Mouse (Mus musculus) lung, postnatal 0 days (tissue): ENCODE measurements at regions not wholly inside any gene's neighbourhood (a gene's known extent, or its start where the extent isn't known, plus 50 kb on each side); places are given as distances from the start of the nearest gene placed in this dataset.
A peak's percentile ranks its signal among the peaks of the same experiment; 100 is the strongest.

Experiments
- ATAC-seq: fragments of 200-750 bp; cut with Nextera tagmentation; 2 replicates; pipeline ENCODE4 v1.8.0; 2017; ENCODE audit warnings: moderate library complexity
- DNase-seq: peaks from one replicate; pipeline ENCODE4 v3.0.0-alpha.2; 2016; ENCODE audit warnings: low spot score
- H3K27ac ChIP-seq: fragments of 300-500 bp; sonication (generic); 2 replicates; pipeline ENCODE4 v1.5.1; 2014; ENCODE audit warnings: antibody characterized with exemption, mild to moderate bottlenecking, low read length, mixed read lengths
- H3K27me3 ChIP-seq: fragments of 300-500 bp; sonication (generic); replicated peaks from 2 replicates; pipeline ENCODE4 v1.6.1; 2014; ENCODE audit warnings: low read length, mixed read lengths; ENCODE audit not compliant: insufficient read depth
- H3K36me3 ChIP-seq: fragments of 300-500 bp; sonication (generic); 2 replicates; pipeline ENCODE4 v1.6.1; 2014; ENCODE audit warnings: low read length, mixed read lengths; ENCODE audit not compliant: insufficient read depth
- H3K4me1 ChIP-seq: fragments of 300-500 bp; sonication (generic); 2 replicates; pipeline ENCODE4 v1.6.1; 2014; ENCODE audit warnings: antibody characterized with exemption, low read depth, low read length, mixed read lengths; ENCODE audit not compliant: insufficient read depth
- H3K4me2 ChIP-seq: fragments of 300-500 bp; sonication (generic); replicated peaks from 2 replicates; pipeline ENCODE4 v1.6.1; 2014; ENCODE audit warnings: low read depth, mild to moderate bottlenecking, low read length, moderate library complexity, mixed read lengths
- H3K4me3 ChIP-seq: fragments of 300-500 bp; sonication (generic); 2 replicates; pipeline ENCODE4 v1.5.1; 2014; ENCODE audit warnings: low read depth, low read length
- H3K9ac ChIP-seq: fragments of 300-500 bp; sonication (generic); replicated peaks from 2 replicates; pipeline ENCODE4 v1.6.1; 2014; ENCODE audit warnings: low read depth, mild to moderate bottlenecking
- H3K9me3 ChIP-seq: fragments of 300-500 bp; sonication (generic); 2 replicates; pipeline ENCODE4 v1.6.1; 2016; ENCODE audit warnings: low read length, mixed read lengths
- CTCF ChIP-seq: IDR thresholded peaks from 2 replicates; pipeline ENCODE4 v1.5.1; 2016; ENCODE audit warnings: antibody characterized with exemption, mild to moderate bottlenecking
- EP300 ChIP-seq: IDR thresholded peaks from 2 replicates; pipeline ENCODE4 v1.6.1; 2016; ENCODE audit warnings: antibody characterized with exemption, mild to moderate bottlenecking, control low read depth
- WGBS: fragments of 180-500 bp; shearing (Covaris S2); extraction: QIAGEN DNeasy Blood & Tissue Kit; methylation state at CpG from one replicate; pipeline ENCODE4 v1.1.7; 2014; 5-methylcytosine and 5-hydroxymethylcytosine counted together

DNA sequence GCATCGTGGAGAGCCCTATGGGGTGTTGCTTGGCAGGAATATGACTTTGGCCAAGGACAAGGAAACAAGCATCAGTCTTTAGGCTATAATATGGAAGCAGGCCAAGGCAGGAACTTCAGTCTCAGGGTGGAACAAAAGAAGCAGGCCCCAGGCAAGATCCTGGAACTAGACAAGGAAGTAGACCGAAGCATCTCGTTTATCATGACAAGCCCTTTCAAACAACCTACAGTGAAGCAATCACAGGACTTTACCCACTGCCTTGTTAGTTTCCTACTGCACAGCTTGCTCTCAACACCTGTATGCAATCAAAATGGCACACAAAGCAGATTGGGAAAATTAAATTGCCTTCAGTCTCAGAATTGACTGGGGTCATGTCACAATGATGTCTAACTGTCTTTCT, 163.2 kb upstream of the Gulp1 start:
- no peak for ATAC-seq
- Histone ChIP-seq H3K4me1 (no peaks in the 10 kb centered on the region), H3K4me2 (no peak overlapping the region)

DNA sequence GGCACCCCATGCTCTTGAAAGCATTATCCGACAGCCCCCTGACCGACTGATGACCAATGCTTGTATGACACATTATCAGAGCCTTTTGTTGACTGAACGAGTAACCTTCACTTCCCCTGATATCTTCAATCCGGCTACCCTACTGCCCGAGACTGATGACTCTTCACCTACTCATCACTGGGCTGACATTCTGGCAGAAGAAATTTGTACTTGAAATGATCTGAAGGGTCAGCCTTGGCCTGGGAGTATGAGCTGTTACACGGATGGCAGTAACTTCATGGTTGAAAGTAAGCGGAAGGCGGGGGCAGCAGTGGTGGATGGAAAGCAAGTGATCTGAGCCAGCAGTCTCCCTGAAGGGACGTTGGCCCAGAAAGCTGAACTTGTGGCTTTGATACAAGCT, 159.2 kb upstream of the Gulp1 start:
- TF ChIP-seq EP300 (no peak), CTCF (no peak)
- no peaks in the 10 kb centered on the region for H3K27me3 ChIP-seq
- no peak overlapping the region for H3K4me3 ChIP-seq
- H3K9me3 ChIP-seq: no peaks in the 10 kb centered on the region
- WGBS: 70% methylated on average over 9 of the region's 9 CpGs
- H3K4me1 ChIP-seq: no peaks in the 10 kb centered on the region
- no peak for ATAC-seq
- H3K9ac ChIP-seq: no peak overlapping the region
- H3K36me3 ChIP-seq: no peaks in the 10 kb centered on the region
- no peak overlapping the region for H3K4me2 ChIP-seq
- no peak overlapping the region for H3K27ac ChIP-seq
- no peak for DNase-seq

More for the DNA sequence above, 163.2 kb upstream of the Gulp1 start:
- no peak for TF ChIP-seq CTCF
- no peak for TF ChIP-seq EP300
- Histone ChIP-seq H3K36me3 (no peaks in the 10 kb centered on the region), H3K4me3 (no peak overlapping the region), H3K27me3 (no peaks in the 10 kb centered on the region), H3K9ac (no peak overlapping the region), H3K27ac (no peak overlapping the region), H3K9me3 (no peaks in the 10 kb centered on the region)
- WGBS: 54% methylated on average over 3 of the region's 3 CpGs
- peak; percentile 5 for DNase-seq

- 16% methylated on average over 3 of the region's 3 CpGs for WGBS
- no peak for ATAC-seq
- Histone ChIP-seq H3K9ac (no peak overlapping the region), H3K4me2 (no peak overlapping the region), H3K9me3 (no peaks in the 10 kb centered on the region), H3K4me1 (no peaks in the 10 kb centered on the region), H3K27ac (no peak overlapping the region), H3K4me3 (no peak overlapping the region), H3K36me3 (no peaks in the 10 kb centered on the region), H3K27me3 (no peaks in the 10 kb centered on the region)
- DNase-seq: no peak
- TF ChIP-seq EP300: no peak
- no peak for TF ChIP-seq CTCF
Measured at GRCm38 (mm10) chr1:44395538-44395937, 155.8 kb upstream of the Gulp1 start.

DNA sequence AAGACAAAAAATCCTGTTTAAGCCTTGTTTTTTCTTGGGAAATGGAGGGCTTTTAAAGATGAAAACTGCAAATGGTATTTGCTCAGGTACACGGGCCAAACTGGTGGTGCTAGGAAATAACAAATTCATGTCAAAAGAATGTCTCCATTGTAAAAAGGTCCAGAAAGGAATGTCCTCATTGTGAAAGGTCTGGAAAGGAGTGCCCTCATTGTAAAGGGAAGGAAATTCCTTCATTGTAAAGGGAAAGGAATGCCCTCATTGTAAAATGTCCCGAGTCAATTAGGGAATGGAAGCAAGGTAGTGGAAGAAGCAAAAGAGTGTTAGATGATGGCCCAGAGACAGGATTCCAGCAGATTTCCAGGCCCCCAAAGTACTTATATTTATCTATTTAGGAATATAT, 153.2 kb upstream of the Gulp1 start:
- H3K4me2 ChIP-seq: no peak overlapping the region
- H3K4me1 ChIP-seq: no peaks in the 10 kb centered on the region
- H3K9ac ChIP-seq: no peak overlapping the region
- WGBS: 34% methylated on average over 2 of the region's 2 CpGs
- no peak for TF ChIP-seq CTCF
- no peak for TF ChIP-seq EP300
- H3K27me3 ChIP-seq: no peaks in the 10 kb centered on the region
- no peak overlapping the region for H3K27ac ChIP-seq
- H3K4me3 ChIP-seq: no peak overlapping the region
- no peak for DNase-seq
- ATAC-seq: no peak
- no peaks in the 10 kb centered on the region for H3K36me3 ChIP-seq
- H3K9me3 ChIP-seq: no peaks in the 10 kb centered on the region

DNA sequence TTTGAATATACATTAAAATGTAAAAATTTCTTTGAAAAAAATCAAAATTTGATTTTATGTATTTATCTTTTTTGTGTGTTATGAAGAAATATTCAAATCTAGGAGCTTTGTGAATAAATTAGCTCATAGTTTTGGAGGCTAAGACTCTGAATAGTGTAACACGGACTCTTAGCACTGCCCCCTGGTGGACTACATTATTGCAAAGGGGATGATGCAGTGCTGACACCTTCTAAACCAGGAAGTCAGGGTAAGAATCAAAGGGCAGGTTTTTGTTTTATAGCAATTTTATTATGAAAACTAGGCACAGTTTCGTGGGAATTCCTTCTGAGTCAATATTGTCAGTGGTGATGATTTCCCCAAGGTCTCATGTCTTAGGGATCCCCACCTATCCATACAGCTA, 113.5 kb upstream of the Gulp1 start:
- H3K9me3 ChIP-seq: no peaks in the 10 kb centered on the region
- H3K4me1 ChIP-seq: no peaks in the 10 kb centered on the region
- no peaks in the 10 kb centered on the region for H3K27me3 ChIP-seq
- 78% methylated on average over 2 of the region's 2 CpGs for WGBS
- no peaks in the 10 kb centered on the region for H3K36me3 ChIP-seq
- TF ChIP-seq EP300 (no peak), CTCF (peak; percentile 35)
- DNase-seq: no peak
- no peak overlapping the region for H3K4me3 ChIP-seq
- ATAC-seq: no peak
- H3K27ac ChIP-seq: no peak overlapping the region
- H3K9ac ChIP-seq: no peak overlapping the region
- H3K4me2 ChIP-seq: no peak overlapping the region
